In the genomic region with DNA sequence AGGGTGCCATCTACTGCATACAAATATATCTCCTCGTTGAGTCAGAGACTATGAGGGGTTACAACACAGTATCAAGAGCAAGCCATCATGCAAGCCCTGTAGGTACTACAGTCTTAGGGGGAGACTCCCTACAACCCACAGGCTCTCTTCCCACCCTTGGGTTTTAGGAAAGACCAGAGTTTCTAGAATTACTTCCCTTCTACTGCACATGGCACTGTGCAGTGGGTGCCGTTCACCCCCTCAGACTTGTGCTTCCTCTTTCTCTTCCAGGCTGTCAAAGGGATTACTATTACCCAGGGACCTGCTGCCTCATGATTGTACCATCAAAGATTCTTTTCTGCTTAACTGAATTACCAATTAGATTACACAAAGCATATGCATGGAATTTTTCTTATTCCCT, we compare ENCODE assay signal across 19 mouse cellular contexts. TPM values are rescaled to one million over a fixed set of nuclear protein-coding genes. Genes with fewer than 3 reads are reported as not detected.
A peak's percentile ranks its signal among the peaks of the same experiment; 100 is the strongest.
DNase-seq lines count a peak whose midpoint lies in the region; ATAC-seq lines count a peak whose summit lies in the region.
"Had no signal": no experiment of that assay in that cellular context is flagged by ENCODE, and none has a peak within 500 bp of the region (broad histone marks: within the 10 kb centered on the region; RNA-seq: fewer than 3 reads in every experiment).

No protein-coding gene starts in this region.

- no peaks in the 10 kb centered on the region for H3K9me3 ChIP-seq in midbrain, embryonic 11.5 days (ENCODE audit: control insufficient read depth, low read length)
- no peaks in the 10 kb centered on the region for H3K9me3 ChIP-seq in midbrain, embryonic 16.5 days (replicated peaks; ENCODE audit: control insufficient read depth, low read length, poor library complexity, severe bottlenecking)
- no peaks in the 10 kb centered on the region for H3K9me3 ChIP-seq in forebrain, embryonic 12.5 days
- H3K9me3 ChIP-seq: embryonic facial prominence, embryonic 10.5 days; embryonic facial prominence, embryonic 12.5 days had no signal

- H3K9ac ChIP-seq in midbrain, embryonic 11.5 days (ENCODE audit: low read length) = no peak overlapping the region
- H3K9ac ChIP-seq in midbrain, embryonic 16.5 days (ENCODE audit: low read depth, low read length) = no peak overlapping the region
- H3K9ac ChIP-seq in forebrain, embryonic 12.5 days = no peak overlapping the region
- H3K9ac ChIP-seq: embryonic facial prominence, embryonic 12.5 days had no signal

- H3K27me3 ChIP-seq in midbrain, embryonic 11.5 days (ENCODE audit: control insufficient read depth, insufficient read depth, low read length) = no peaks in the 10 kb centered on the region
- no peaks in the 10 kb centered on the region for H3K27me3 ChIP-seq in midbrain, embryonic 16.5 days (ENCODE audit: control insufficient read depth, insufficient read depth, low read depth, low read length)
- H3K27me3 ChIP-seq in forebrain, embryonic 12.5 days = no peaks in the 10 kb centered on the region
- H3K27me3 ChIP-seq: embryonic facial prominence, embryonic 12.5 days had no signal

- H3K4me2 ChIP-seq in midbrain, embryonic 11.5 days = no peak overlapping the region
- no peak overlapping the region for H3K4me2 ChIP-seq in midbrain, embryonic 16.5 days (ENCODE audit: low read length)
- no peak overlapping the region for H3K4me2 ChIP-seq in forebrain, embryonic 12.5 days
- H3K4me2 ChIP-seq: embryonic facial prominence, embryonic 12.5 days had no signal

- no peaks in the 10 kb centered on the region for H3K36me3 ChIP-seq in midbrain, embryonic 11.5 days (ENCODE audit: control insufficient read depth, insufficient read depth, low read length)
- no peaks in the 10 kb centered on the region for H3K36me3 ChIP-seq in midbrain, embryonic 16.5 days (ENCODE audit: control insufficient read depth, insufficient read depth, low read length)
- H3K36me3 ChIP-seq in forebrain, embryonic 12.5 days (replicated peaks) = no peaks in the 10 kb centered on the region
- H3K36me3 ChIP-seq: embryonic facial prominence, embryonic 10.5 days; embryonic facial prominence, embryonic 12.5 days had no signal

- H3K4me3 ChIP-seq in midbrain, embryonic 11.5 days (ENCODE audit: low read depth, low read length) = no peak overlapping the region
- no peak overlapping the region for H3K4me3 ChIP-seq in midbrain, embryonic 16.5 days (ENCODE audit: low read depth, low read length)
- H3K4me3 ChIP-seq in forebrain, embryonic 12.5 days (replicated peaks) = no peak overlapping the region
- H3K4me3 ChIP-seq: embryonic facial prominence, embryonic 10.5 days; embryonic facial prominence, embryonic 12.5 days had no signal

- ATAC-seq in midbrain, embryonic 11.5 days (ENCODE audit: low FRiP score) = no peak
- no peak for ATAC-seq in midbrain, embryonic 16.5 days
- peak; percentile 55 for ATAC-seq in granulocyte monocyte progenitor cell, adult 5-6 weeks (replicated peaks; ENCODE audit: poor library complexity, severe bottlenecking)
- no peak for ATAC-seq in forebrain, embryonic 12.5 days (ENCODE audit: low FRiP score)
- ATAC-seq: forebrain, embryonic 14.5 days; forebrain, embryonic 16.5 days had no signal

- H3K27ac ChIP-seq in midbrain, embryonic 11.5 days (ENCODE audit: low read depth, low read length) = no peak overlapping the region
- no peak overlapping the region for H3K27ac ChIP-seq in midbrain, embryonic 16.5 days (ENCODE audit: low read length)
- H3K27ac ChIP-seq in forebrain, embryonic 12.5 days = no peak overlapping the region
- H3K27ac ChIP-seq: embryonic facial prominence, embryonic 10.5 days; embryonic facial prominence, embryonic 12.5 days had no signal

- DNase-seq in midbrain, embryonic 11.5 days (ENCODE audit: low spot score, missing footprints) = peak; percentile 73
- no peak for DNase-seq in thymus, postnatal 36 days
- DNase-seq: adrenal gland, adult 2 months; adrenal gland, postnatal 10 days; adrenal gland, postnatal 25 days; cerebellum, adult 11 months; cerebellum, adult 18-20 months; cerebellum, adult 8-10 months; cerebellum, adult 9-11 months; cerebellum, postnatal 14 days; cerebellum, postnatal 36 days had no signal

- 80% methylated on average over 2 of the region's 2 CpGs for WGBS in midbrain, embryonic 11.5 days
- WGBS in midbrain, embryonic 16.5 days = 80% methylated on average over 2 of the region's 2 CpGs
- 76% methylated on average over 2 of the region's 2 CpGs for WGBS in forebrain, embryonic 12.5 days

- no peaks in the 10 kb centered on the region for H3K4me1 ChIP-seq in midbrain, embryonic 11.5 days (ENCODE audit: control insufficient read depth, insufficient read depth, low read length)
- no peaks in the 10 kb centered on the region for H3K4me1 ChIP-seq in midbrain, embryonic 16.5 days (ENCODE audit: control insufficient read depth, insufficient read depth, low read length)
- H3K4me1 ChIP-seq in forebrain, embryonic 12.5 days = no peaks in the 10 kb centered on the region
- H3K4me1 ChIP-seq: embryonic facial prominence, embryonic 10.5 days; embryonic facial prominence, embryonic 12.5 days had no signal

RNA-seq across cellular contexts. Expression of gene Rbms3, which starts 16.4 kb away (rescaled TPM):
- polyA plus RNA-seq in midbrain, embryonic 11.5 days (2014; fragmentation: Nextera tagmentation; extraction: Ambion mirVana) = 13.6 and 16.3 TPM in 2 replicates
- polyA plus RNA-seq in midbrain, embryonic 16.5 days (2015; fragmentation: Nextera tagmentation; extraction: Ambion mirVana) = 64.9 and 65.9 TPM in 2 replicates
- total RNA-seq in granulocyte monocyte progenitor cell, adult 5-6 weeks (2014; fragmentation: Nextera tagmentation) = not detected in 2 replicates
- not detected in 2 replicates for total RNA-seq in granulocyte monocyte progenitor cell, adult 5-6 weeks (2017)
- 14.0 and 14.1 TPM in 2 replicates for polyA plus RNA-seq in forebrain, embryonic 12.5 days (2016; fragmentation: Nextera tagmentation; extraction: Ambion mirVana)
- total RNA-seq: MEL had no signal
